Mouse (Mus musculus) myocyte (in vitro differentiated cells): ENCODE results near the gene Ccl25.

Experiments used
- CEBPB ChIP-seq: IDR thresholded peaks from 2 replicates; pipeline ENCODE4 v1.6.1; 2011; ENCODE audit warnings: mild to moderate bottlenecking, moderate library complexity; ENCODE audit not compliant: poor library complexity, insufficient read depth, severe bottlenecking
- E2F4 ChIP-seq: IDR thresholded peaks from one replicate; pipeline ENCODE4 v1.6.1; 2011; ENCODE audit warnings: mild to moderate bottlenecking, control low read depth, moderate library complexity; ENCODE audit not compliant: insufficient read depth
- MAX ChIP-seq: IDR thresholded peaks from one replicate; pipeline ENCODE4 v1.6.1; 2011; ENCODE audit warnings: low read depth, mild to moderate bottlenecking, control low read depth
- MYOD1 ChIP-seq, 3 experiments: IDR thresholded peaks; one replicate each; pipeline ENCODE4 v1.6.1; 2011; ENCODE audit warnings: control low read depth in 2 of 3, low read depth in 2 of 3, mild to moderate bottlenecking in 2 of 3, moderate library complexity in 1 of 3; ENCODE audit not compliant: insufficient read length in 2 of 3, control insufficient read depth in 1 of 3
- MYOG ChIP-seq, 3 experiments: IDR thresholded peaks; one replicate each; pipeline ENCODE4 v1.6.1; 2011; ENCODE audit warnings: control low read depth in 2 of 3, low read depth in 2 of 3, mild to moderate bottlenecking in 2 of 3; ENCODE audit not compliant: insufficient read length in 2 of 3, control insufficient read depth in 1 of 3, insufficient read depth in 1 of 3
- POLR2A ChIP-seq: IDR thresholded peaks from one replicate; pipeline ENCODE4 v1.6.1; 2011; ENCODE audit warnings: low read depth, mild to moderate bottlenecking, control low read depth, moderate library complexity; ENCODE audit not compliant: insufficient read length
- POLR2AphosphoS2 ChIP-seq: IDR thresholded peaks from one replicate; pipeline ENCODE4 v1.6.1; 2011; ENCODE audit warnings: low read depth, control low read depth; ENCODE audit not compliant: insufficient read length
- REST ChIP-seq: IDR thresholded peaks from one replicate; pipeline ENCODE4 v1.6.1; 2011; ENCODE audit warnings: mild to moderate bottlenecking, control low read depth, moderate library complexity; ENCODE audit not compliant: insufficient read depth, insufficient read length
- SRF ChIP-seq: IDR thresholded peaks from one replicate; pipeline ENCODE4 v1.6.1; 2011; ENCODE audit warnings: low read depth; ENCODE audit not compliant: control insufficient read depth, insufficient read length
- TCF12 ChIP-seq: IDR thresholded peaks from one replicate; pipeline ENCODE4 v1.6.1; 2011; ENCODE audit warnings: mild to moderate bottlenecking, control low read depth; ENCODE audit not compliant: poor library complexity, insufficient read depth, severe bottlenecking
- TCF3 ChIP-seq: IDR thresholded peaks from one replicate; pipeline ENCODE4 v1.6.1; 2011; ENCODE audit warnings: low read depth, control low read depth; ENCODE audit not compliant: insufficient read length
- USF1 ChIP-seq: IDR thresholded peaks from one replicate; pipeline ENCODE4 v1.6.1; 2011; ENCODE audit warnings: low read depth, mild to moderate bottlenecking, control low read depth, moderate library complexity

DNA sequence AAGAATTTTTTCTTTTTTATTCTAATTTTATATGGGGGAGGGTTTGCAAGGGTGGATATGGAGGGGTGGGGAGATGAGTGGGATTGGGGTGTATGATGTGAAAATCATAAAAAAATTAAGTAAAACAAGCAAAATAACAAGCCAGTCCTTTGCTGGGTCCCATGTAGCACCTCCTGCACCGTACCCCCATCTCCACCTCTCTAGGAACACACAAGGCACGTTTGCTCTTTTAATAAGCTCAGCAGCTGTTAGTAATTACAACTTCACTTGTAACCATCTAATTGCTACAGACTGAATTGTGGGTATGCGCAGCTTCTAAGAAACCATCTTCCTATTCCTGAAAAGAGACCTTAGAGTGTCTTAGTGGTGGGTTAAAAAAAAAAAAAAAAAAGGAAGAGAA is 15.2 kb downstream of the Ccl25 start:
- TF ChIP-seq REST (no peak), POLR2A (no peak), USF1 (no peak), POLR2AphosphoS2 (no peak), MYOD1 (IDR thresholded peaks at IDR 0.05; ENCODE audit: control insufficient read depth in 1 of 3, insufficient read length in 2 of 3, low read depth in 2 of 3) (no peak), SRF (no peak), CEBPB (no peak), TCF12 (no peak), E2F4 (no peak), MAX (no peak), MYOG (IDR thresholded peaks at IDR 0.05; ENCODE audit: control insufficient read depth in 1 of 3, insufficient read depth in 1 of 3, insufficient read length in 2 of 3, low read depth in 2 of 3) (no peak), TCF3 (no peak)
